22 mouse cellular contexts compared by ENCODE assay signal in genomic region chr8:77239462-77239861, GRCm38 (mm10).
DNase-seq lines count a peak whose midpoint lies in the region; ATAC-seq and TF ChIP-seq lines count a peak whose summit lies in the region.
"Had no signal": no experiment of that assay in that cellular context is flagged by ENCODE, and none has a peak within 500 bp of the region (broad histone marks: within the 10 kb centered on the region; RNA-seq: fewer than 3 reads in every experiment).

No protein-coding gene starts in this region.

- peaks cover 3% of the 10 kb centered on the region; the same call in 1 of the 2 replicates for H3K36me3 ChIP-seq in heart, adult 2 months (ENCODE audit: control insufficient read depth, insufficient read depth, low read length)
- no peaks in the 10 kb centered on the region for H3K36me3 ChIP-seq in liver, postnatal 0 days (replicated peaks; ENCODE audit: insufficient read depth, low read length)
- no peaks in the 10 kb centered on the region for H3K36me3 ChIP-seq in liver, embryonic 11.5 days (ENCODE audit: control insufficient read depth, insufficient read depth, low read length)
- H3K36me3 ChIP-seq: heart, embryonic 15.5 days; hindbrain, embryonic 10.5 days; kidney, embryonic 15.5 days; neural tube, embryonic 12.5 days had no signal

- no peak for DNase-seq in heart, adult 2 months
- DNase-seq in heart, postnatal 4 days = no peak
- DNase-seq in liver, postnatal 0 days = no peak
- no peak for DNase-seq in liver, embryonic 11.5 days (ENCODE audit: low spot score)
- peak; percentile 19 for DNase-seq in A20 (ENCODE audit: low read depth, low spot score)
- DNase-seq in retina, postnatal 1 day = no peak
- no peak for DNase-seq in right cerebral cortex, adult 2 months (ENCODE audit: low spot score in 2 of 2)
- DNase-seq: adrenal gland, adult 2 months; cerebellum, adult 2 months; gastrocnemius, postnatal 14 days; heart, adult 18-20 months; layer of hippocampus, postnatal 36 days; lung, postnatal 36 days; spleen, adult 18-20 months; thymus, postnatal 36 days had no signal

- H3K9ac ChIP-seq in heart, adult 2 months (ENCODE audit: low read depth, low read length) = no peak overlapping the region
- no peak overlapping the region for H3K9ac ChIP-seq in liver, postnatal 0 days (replicated peaks)
- no peak overlapping the region for H3K9ac ChIP-seq in liver, embryonic 11.5 days (ENCODE audit: low read depth, low read length)
- H3K9ac ChIP-seq: embryonic facial prominence, embryonic 13.5 days; heart, embryonic 15.5 days; kidney, embryonic 15.5 days; limb, embryonic 15.5 days; neural tube, embryonic 12.5 days had no signal

- no peak overlapping the region for H3K4me3 ChIP-seq in heart, adult 2 months
- H3K4me3 ChIP-seq in liver, postnatal 0 days (ENCODE audit: low read depth, low read length) = no peak overlapping the region
- H3K4me3 ChIP-seq in liver, embryonic 11.5 days (ENCODE audit: low read depth, low read length) = no peak overlapping the region
- H3K4me3 ChIP-seq: embryonic facial prominence, embryonic 13.5 days; heart, embryonic 15.5 days; hindbrain, embryonic 10.5 days; kidney, embryonic 15.5 days; limb, embryonic 15.5 days; neural tube, embryonic 12.5 days had no signal

- peak; percentile 47 for TF ChIP-seq CTCF in heart, adult 2 months (IDR thresholded peaks at IDR 0.05)
- TF ChIP-seq CTCF in liver, postnatal 0 days (IDR thresholded peaks at IDR 0.05; ENCODE audit: low read depth) = peak; percentile 34; the same call in 1 of the 2 replicates

- no peak overlapping the region for H3K4me2 ChIP-seq in liver, postnatal 0 days (ENCODE audit: low read depth, low read length)
- H3K4me2 ChIP-seq in liver, embryonic 11.5 days = no peak overlapping the region
- H3K4me2 ChIP-seq: embryonic facial prominence, embryonic 13.5 days; heart, embryonic 15.5 days; kidney, embryonic 15.5 days; limb, embryonic 15.5 days; neural tube, embryonic 12.5 days had no signal

- H3K9me3 ChIP-seq in liver, postnatal 0 days (ENCODE audit: low read length) = no peaks in the 10 kb centered on the region
- no peaks in the 10 kb centered on the region for H3K9me3 ChIP-seq in liver, embryonic 11.5 days (ENCODE audit: control insufficient read depth, low read length)
- H3K9me3 ChIP-seq: embryonic facial prominence, embryonic 13.5 days; heart, embryonic 15.5 days; hindbrain, embryonic 10.5 days; kidney, embryonic 15.5 days; limb, embryonic 15.5 days; neural tube, embryonic 12.5 days had no signal

- intact Hi-C loops in heart, adult 2 months (cut with DNase I) = no loop called here

- H3K4me1 ChIP-seq in heart, adult 2 months (ENCODE audit: control insufficient read depth, insufficient read depth, low read length) = peaks cover 2% of the 10 kb centered on the region
- no peaks in the 10 kb centered on the region for H3K4me1 ChIP-seq in liver, postnatal 0 days (ENCODE audit: insufficient read depth)
- H3K4me1 ChIP-seq in liver, embryonic 11.5 days (replicated peaks; ENCODE audit: control insufficient read depth, insufficient read depth, low read length) = no peaks in the 10 kb centered on the region
- H3K4me1 ChIP-seq: hindbrain, embryonic 10.5 days; limb, embryonic 15.5 days; neural tube, embryonic 12.5 days had no signal

- no peaks in the 10 kb centered on the region for H3K79me2 ChIP-seq in heart, adult 2 months (replicated peaks; ENCODE audit: control insufficient read depth, insufficient read depth, low read length)

- no peak for TF ChIP-seq POLR2A in heart, adult 2 months (IDR thresholded peaks at IDR 0.05; ENCODE audit: insufficient read depth, low read depth, low read length)

- H3K27ac ChIP-seq in heart, adult 2 months = no peak overlapping the region
- no peak overlapping the region for H3K27ac ChIP-seq in liver, postnatal 0 days (ENCODE audit: low read depth)
- no peak overlapping the region for H3K27ac ChIP-seq in liver, embryonic 11.5 days (ENCODE audit: low read depth, low read length)
- H3K27ac ChIP-seq: heart, embryonic 15.5 days; hindbrain, embryonic 10.5 days; limb, embryonic 15.5 days; neural tube, embryonic 12.5 days had no signal

- H3K27me3 ChIP-seq in heart, adult 2 months (ENCODE audit: control insufficient read depth, insufficient read depth, low read length) = no peaks in the 10 kb centered on the region
- no peaks in the 10 kb centered on the region for H3K27me3 ChIP-seq in liver, postnatal 0 days (ENCODE audit: insufficient read depth, low read length)
- no peaks in the 10 kb centered on the region for H3K27me3 ChIP-seq in liver, embryonic 11.5 days (replicated peaks; ENCODE audit: control insufficient read depth, insufficient read depth, low read length)
- H3K27me3 ChIP-seq: embryonic facial prominence, embryonic 13.5 days; heart, embryonic 15.5 days; kidney, embryonic 15.5 days; limb, embryonic 15.5 days; neural tube, embryonic 12.5 days had no signal

- no peak for ATAC-seq in liver, postnatal 0 days
- ATAC-seq in liver, embryonic 11.5 days (replicated peaks; ENCODE audit: low FRiP score) = no peak
- ATAC-seq in activated CD4-positive, CD25-positive, alpha-beta regulatory T cell, adult 4 months = peak; percentile 72

- no peak for TF ChIP-seq EP300 in heart, adult 2 months (IDR thresholded peaks at IDR 0.05; ENCODE audit: insufficient read depth, low read depth, low read length)
- no peak for TF ChIP-seq EP300 in liver, postnatal 0 days (IDR thresholded peaks at IDR 0.05; ENCODE audit: low read depth)
